Mouse (Mus musculus): ENCODE results near the gene Ndufa11.

Ndufa11 gene

GRCm38 (mm10) chr17:56761077-56761476 lies 43.5 kb downstream of the Ndufa11 start:
- peak; percentile 69 for DNase-seq

- peak; percentile 90 for DNase-seq
Observed at GRCm38 (mm10) chr17:56761991-56762410, 44.4 kb downstream of the Ndufa11 start.

GRCm38 (mm10) chr17:56762769-56763731 lies 45.5 kb downstream of the Ndufa11 start:
- peak; percentile 79 for DNase-seq

- DNase-seq = peak; percentile 72
Observed at GRCm38 (mm10) chr17:56763741-56764250, 46.2 kb downstream of the Ndufa11 start.

- DNase-seq = peak; percentile 95
Observed at GRCm38 (mm10) chr17:56764474-56765354, 47.1 kb downstream of the Ndufa11 start, which contains the start of gene Dus3l. TSS of gene Dus3l (plus strand) at chr17:56764757.

- DNase-seq = peak; percentile 88
Observed at GRCm38 (mm10) chr17:56765431-56765830, 47.9 kb downstream of the Ndufa11 start.

- peak; percentile 76 for DNase-seq
Observed at GRCm38 (mm10) chr17:56766631-56767405, 49.3 kb downstream of the Ndufa11 start.

GRCm38 (mm10) chr17:56767531-56768135 lies 50.1 kb downstream of the Ndufa11 start:
- no peak for DNase-seq

- no peak for DNase-seq
Observed at GRCm38 (mm10) chr17:56768941-56769340, 51.4 kb downstream of the Ndufa11 start.

- no peak for DNase-seq
Observed at GRCm38 (mm10) chr17:56769950-56770349, 52.4 kb downstream of the Ndufa11 start, which contains the start of gene Prr22. TSS of gene Prr22 (plus strand) at chr17:56770250.

All from cerebellum, adult 9-11 months (tissue).